Mouse (Mus musculus): Measurements from ENCODE around the gene Hdhd3. TPM values are rescaled to one million over a fixed set of nuclear protein-coding genes. Genes with fewer than 3 reads are reported as not detected.

The Hdhd3 gene
- polyA plus RNA-seq, 1 experiment from 2014 or later, result 14.1 TPM

DNA sequence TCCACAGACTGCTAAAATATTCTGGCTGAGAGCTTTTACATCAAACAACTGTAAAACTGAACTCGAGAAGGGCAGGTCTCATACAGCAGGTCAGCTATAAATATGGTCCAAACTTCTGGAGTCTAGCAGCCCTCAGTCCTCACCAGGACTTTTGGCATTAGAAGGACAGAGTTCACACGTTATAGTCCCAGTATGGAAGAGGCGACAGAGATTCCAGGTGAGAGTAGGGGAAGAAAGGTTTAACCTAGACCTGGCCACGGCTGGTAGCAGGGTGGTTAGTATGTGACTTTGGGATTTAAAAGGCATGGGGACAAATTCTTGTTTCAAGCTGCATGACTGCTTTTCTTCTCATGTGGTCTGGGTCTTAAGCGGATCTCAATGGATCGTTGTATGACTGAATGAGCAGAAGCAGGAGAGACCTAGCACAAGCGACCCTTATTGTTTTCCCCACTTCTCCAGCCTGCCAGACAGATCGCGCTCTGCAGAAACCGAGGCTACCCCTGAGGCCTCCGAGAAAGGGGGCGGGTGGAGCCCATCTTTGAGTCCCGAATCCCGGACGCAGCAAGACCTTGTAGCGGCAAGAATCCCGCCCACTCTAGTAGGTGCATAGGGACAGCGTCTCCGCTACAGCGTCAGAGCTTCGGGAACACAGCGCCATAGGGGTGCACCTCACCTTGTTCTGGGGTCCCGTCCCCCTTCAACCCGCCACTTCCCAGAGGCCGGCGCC is 16.0 kb upstream of the Hdhd3 start:
- Histone ChIP-seq H3K27ac (peak overlapping the region; percentile 92), H3K36me3 (peaks cover 17% of the 10 kb centered on the region), H3K4me3 (peak overlapping the region; percentile 77), H3K4me1 (replicated peaks) (peaks cover 52% of the 10 kb centered on the region), H3K27me3 (ENCODE audit: insufficient read depth, poor library complexity, severe bottlenecking) (no peaks in the 10 kb centered on the region), H3K9me3 (no peaks in the 10 kb centered on the region)
- no peak for DNase-seq (ENCODE audit: low spot score)
- 3% methylated on average over 26 of the region's 26 CpGs for WGBS

DNA sequence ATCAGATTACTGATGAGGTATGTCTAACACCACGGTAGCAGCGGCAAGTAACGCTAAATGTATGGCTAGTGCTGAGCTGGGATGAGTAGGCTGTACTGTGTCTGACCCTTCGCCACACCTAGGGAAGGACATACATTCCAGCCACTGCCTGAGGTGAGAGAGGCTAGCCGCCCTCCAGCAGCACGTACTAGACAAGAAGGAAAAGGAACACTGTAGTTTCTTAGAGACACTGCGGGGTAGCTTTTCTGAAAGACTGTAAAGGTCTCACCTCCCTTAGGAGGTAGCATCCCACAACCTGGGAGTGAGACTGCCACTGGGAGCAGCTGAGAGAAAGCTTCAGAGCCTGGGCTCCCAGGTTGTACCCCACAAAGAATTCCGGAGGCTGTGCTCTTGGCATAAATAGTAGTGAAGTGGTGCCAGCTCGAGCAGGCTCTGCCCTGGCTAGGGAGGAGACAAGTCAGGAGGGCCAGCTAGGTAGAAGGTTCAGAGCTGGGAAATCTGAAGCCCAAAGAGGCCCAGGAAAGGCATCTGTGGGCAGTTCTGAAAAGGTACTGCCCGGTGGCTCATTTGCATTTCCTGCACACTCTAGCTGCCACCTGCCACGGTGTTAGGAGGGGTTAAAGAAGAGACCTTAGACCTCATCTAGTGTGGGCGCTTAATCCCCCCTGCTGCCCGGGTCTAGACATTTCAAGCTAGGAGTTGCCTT is 15.3 kb upstream of the Hdhd3 start:
- Histone ChIP-seq H3K4me1 (replicated peaks) (peaks cover 48% of the 10 kb centered on the region), H3K27ac (peak overlapping the region; percentile 92), H3K27me3 (ENCODE audit: insufficient read depth, poor library complexity, severe bottlenecking) (no peaks in the 10 kb centered on the region), H3K9me3 (no peaks in the 10 kb centered on the region), H3K4me3 (peak overlapping the region; percentile 77), H3K36me3 (peaks cover 22% of the 10 kb centered on the region)
- 59% methylated on average over 13 of the region's 13 CpGs for WGBS
- DNase-seq (ENCODE audit: low spot score), result peak; percentile 16

DNA sequence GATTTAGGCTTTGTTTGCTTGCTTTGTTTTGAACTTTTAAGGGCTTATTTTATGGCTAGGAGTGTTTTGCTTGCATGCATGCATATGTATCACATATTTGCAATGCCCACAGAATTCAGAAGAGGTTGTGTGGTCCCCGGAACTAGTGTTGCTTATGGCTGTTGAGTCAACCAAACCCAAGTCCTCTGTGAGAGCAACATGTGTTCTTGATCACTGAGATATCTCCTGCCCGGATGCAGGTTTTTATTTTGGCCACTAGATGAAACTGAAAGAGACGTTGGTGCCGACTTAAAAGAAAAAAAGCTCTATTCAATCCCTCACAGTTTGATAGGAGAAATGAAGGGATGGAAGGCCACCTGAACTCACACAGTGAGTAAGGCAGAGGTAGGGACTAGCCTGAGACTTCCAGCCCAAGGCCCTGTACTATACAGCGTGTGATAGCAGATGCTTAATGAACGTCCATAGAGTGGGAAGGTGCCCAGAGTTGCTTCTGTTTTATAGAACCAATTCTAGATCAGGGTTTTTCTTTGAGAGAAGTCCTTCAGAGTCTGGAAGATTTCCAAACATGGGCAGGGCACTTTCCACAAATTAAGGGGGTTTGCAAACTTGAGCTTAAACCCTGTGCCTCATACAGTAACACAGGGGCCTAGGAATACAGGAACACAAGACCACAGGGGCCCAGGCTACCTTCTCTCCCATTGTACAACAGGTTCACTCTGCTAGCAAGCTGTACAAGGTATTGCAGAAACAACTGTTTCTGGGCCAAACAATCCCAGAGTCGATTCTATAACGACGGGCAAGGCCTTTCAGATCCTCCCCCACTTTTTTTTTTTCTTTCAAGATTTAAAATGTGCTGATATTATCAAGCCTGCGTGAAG is 14.5 kb upstream of the Hdhd3 start:
- DNase-seq (ENCODE audit: low spot score), result no peak
- no peaks in the 10 kb centered on the region for H3K9me3 ChIP-seq
- peaks cover 22% of the 10 kb centered on the region for H3K36me3 ChIP-seq
- 87% methylated on average over 10 of the region's 10 CpGs for WGBS
- H3K27ac ChIP-seq, result no peak overlapping the region
- H3K27me3 ChIP-seq (ENCODE audit: insufficient read depth, poor library complexity, severe bottlenecking), result no peaks in the 10 kb centered on the region
- H3K4me3 ChIP-seq, result peak overlapping the region; percentile 77; the same call in 1 of the 2 replicates
- peaks cover 44% of the 10 kb centered on the region for H3K4me1 ChIP-seq (replicated peaks)

DNA sequence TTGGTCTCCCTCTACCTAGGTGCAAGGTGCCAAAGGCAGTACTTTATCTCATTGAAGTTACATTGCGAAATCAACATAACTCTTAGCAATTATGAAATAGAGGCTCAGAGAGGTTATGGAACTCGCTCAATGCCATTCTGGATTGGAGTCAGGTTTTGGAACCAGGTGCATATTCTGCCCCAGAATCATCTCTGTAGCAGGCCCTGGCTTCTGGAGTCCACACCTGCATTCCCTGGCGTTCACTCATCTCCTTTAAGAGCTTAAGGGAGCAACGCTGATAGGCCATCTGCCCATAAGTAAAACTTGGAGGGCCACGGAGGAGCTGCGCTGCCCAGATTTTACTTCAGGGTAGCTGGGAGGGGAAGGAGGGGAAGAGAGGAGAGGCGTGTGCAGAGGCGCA is 13.8 kb upstream of the Hdhd3 start:
- no peak overlapping the region for H3K27ac ChIP-seq

DNA sequence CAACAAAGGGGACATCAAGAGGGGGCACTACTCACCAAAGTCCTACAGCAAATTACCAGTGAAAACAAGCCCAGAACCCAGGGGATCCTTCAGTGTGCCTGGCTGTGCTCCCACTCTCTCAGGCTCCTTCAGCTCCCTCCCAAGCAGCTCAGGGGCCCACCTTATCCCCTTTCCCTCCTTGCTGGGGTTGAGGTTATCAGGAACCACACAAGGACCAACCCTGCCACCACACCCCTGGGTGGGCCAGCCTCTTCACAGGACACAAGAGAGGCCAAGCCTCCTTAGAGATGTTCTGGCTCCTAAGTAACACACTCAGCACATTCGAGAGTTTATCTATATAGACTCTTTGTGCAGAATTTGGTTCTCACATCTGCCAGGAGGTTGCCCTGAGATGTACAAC is 13.3 kb upstream of the Hdhd3 start:
- DNase-seq (ENCODE audit: low spot score), result no peak
- H3K9me3 ChIP-seq, result no peaks in the 10 kb centered on the region
- H3K27me3 ChIP-seq (ENCODE audit: insufficient read depth, poor library complexity, severe bottlenecking), result no peaks in the 10 kb centered on the region
- peak overlapping the region; percentile 77 for H3K27ac ChIP-seq
- no peak overlapping the region; the same call in 1 of the 2 replicates for H3K4me3 ChIP-seq
- H3K4me1 ChIP-seq (replicated peaks), result peaks cover 44% of the 10 kb centered on the region
- 88% methylated on average over 1 of the region's 1 CpGs for WGBS
- H3K36me3 ChIP-seq, result peaks cover 26% of the 10 kb centered on the region

More for the DNA sequence above, 13.8 kb upstream of the Hdhd3 start:
- peaks cover 44% of the 10 kb centered on the region for H3K4me1 ChIP-seq (replicated peaks)
- H3K4me3 ChIP-seq, result no peak overlapping the region
- H3K36me3 ChIP-seq, result peaks cover 22% of the 10 kb centered on the region
- H3K27me3 ChIP-seq (ENCODE audit: insufficient read depth, poor library complexity, severe bottlenecking), result no peaks in the 10 kb centered on the region
- no peak for DNase-seq (ENCODE audit: low spot score)
- no peaks in the 10 kb centered on the region for H3K9me3 ChIP-seq
- 92% methylated on average over 8 of the region's 8 CpGs for WGBS

DNA sequence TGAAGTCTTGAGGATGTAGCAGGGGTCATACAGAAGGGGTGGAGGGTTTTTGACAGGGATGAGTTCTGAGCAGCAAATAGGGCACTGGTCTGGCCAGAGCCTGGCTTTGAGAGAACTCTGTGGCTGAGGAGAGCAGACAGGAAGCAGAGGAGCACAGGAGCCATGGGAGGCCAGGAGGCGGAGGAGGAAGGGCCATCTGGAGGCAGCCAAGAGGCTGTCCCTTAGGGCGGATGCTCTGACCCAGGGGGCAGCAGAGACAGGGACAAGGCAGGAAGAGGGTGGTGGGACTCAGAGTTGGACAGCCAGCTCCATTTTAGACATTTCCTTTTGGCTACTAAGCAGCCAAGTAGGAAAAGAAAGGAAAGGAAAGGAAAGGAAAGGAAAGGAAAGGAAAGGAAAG is 12.8 kb upstream of the Hdhd3 start:
- Histone ChIP-seq H3K27me3 (ENCODE audit: insufficient read depth, poor library complexity, severe bottlenecking) (no peaks in the 10 kb centered on the region), H3K9me3 (no peaks in the 10 kb centered on the region), H3K4me3 (peak overlapping the region; percentile 32), H3K27ac (peak overlapping the region; percentile 77), H3K4me1 (replicated peaks) (peaks cover 44% of the 10 kb centered on the region), H3K36me3 (peaks cover 31% of the 10 kb centered on the region)
- no peak for DNase-seq (ENCODE audit: low spot score)
- WGBS, result 32% methylated on average over 2 of the region's 2 CpGs

DNA sequence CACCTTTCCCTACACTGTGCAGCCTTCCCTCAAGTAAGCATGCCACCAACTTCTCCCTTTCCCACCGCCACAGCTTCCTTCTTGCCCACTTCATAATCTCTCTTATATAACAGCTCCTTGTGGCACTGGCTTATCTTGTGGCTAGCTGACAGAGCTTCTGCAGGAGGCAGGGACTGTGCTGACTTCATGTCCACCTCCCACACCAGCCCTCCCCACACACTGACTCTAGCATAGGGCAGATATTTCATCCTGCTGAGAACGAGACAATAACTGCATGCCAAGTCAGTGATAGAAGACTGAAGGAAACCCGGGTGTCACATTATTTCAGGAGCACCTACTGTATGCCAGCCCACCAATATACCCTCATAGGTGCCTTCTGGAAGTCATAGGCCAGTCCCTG is 12.2 kb upstream of the Hdhd3 start:
- peaks cover 37% of the 10 kb centered on the region for H3K36me3 ChIP-seq
- H3K4me1 ChIP-seq (replicated peaks), result peaks cover 42% of the 10 kb centered on the region
- no peak for DNase-seq (ENCODE audit: low spot score)
- no peaks in the 10 kb centered on the region for H3K9me3 ChIP-seq
- H3K27ac ChIP-seq, result peak overlapping the region; percentile 77
- no peaks in the 10 kb centered on the region for H3K27me3 ChIP-seq (ENCODE audit: insufficient read depth, poor library complexity, severe bottlenecking)
- WGBS, result 84% methylated on average over 3 of the region's 3 CpGs
- H3K4me3 ChIP-seq, result peak overlapping the region; percentile 32

DNA sequence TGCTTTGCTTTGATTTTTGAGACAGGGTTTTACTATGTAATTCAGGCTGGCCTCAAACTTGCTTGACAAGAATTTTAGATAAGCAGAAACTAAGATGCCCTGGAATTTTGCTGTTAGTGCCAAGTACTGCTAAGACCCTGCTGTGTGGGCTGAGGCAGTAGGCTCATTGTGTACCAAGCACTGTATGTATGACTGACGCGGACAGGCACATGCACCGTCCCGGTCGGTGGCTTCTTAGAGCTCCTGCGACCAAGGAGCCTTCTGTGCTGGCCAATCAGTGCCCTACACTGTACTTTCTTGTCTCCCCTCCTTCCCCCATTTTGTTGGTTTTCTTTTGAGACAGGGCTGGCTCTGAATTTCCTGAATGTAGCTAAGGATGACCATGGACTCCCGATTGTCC is 11.7 kb upstream of the Hdhd3 start:
- peaks cover 40% of the 10 kb centered on the region for H3K4me1 ChIP-seq (replicated peaks)
- H3K27ac ChIP-seq, result no peak overlapping the region
- no peaks in the 10 kb centered on the region for H3K27me3 ChIP-seq (ENCODE audit: insufficient read depth, poor library complexity, severe bottlenecking)
- no peak for DNase-seq (ENCODE audit: low spot score)
- 91% methylated on average over 7 of the region's 7 CpGs for WGBS
- peak overlapping the region; percentile 32; the same call in 1 of the 2 replicates for H3K4me3 ChIP-seq
- H3K36me3 ChIP-seq, result peaks cover 42% of the 10 kb centered on the region
- no peaks in the 10 kb centered on the region for H3K9me3 ChIP-seq

DNA sequence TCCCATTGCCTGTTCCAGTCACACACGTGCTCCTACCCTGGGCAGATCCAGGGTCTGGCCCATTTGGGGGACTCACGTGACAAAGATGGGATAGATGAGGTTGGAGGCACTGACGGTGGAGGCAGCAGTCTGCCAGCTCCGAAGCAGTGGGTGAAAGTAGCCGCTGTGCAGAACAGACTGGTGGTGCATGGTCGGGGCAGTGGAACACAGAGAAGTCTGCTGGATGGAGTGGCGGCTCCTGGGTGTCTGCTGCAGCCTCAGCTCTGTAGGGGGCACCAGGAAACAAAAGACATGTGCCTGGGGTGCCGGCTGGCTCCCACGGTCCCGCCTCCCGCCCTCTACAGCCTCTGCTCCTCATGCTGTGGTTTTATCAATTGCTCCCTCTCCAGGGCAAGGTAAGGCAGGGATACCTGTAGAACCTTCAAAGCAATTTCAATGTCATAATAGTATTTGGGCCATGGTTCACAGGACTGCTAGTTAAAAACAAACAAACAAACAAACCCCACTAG is 10.8 kb upstream of the Hdhd3 start:
- Histone ChIP-seq H3K9me3 (no peaks in the 10 kb centered on the region), H3K27ac (peak overlapping the region; percentile 59), H3K27me3 (ENCODE audit: insufficient read depth, poor library complexity, severe bottlenecking) (no peaks in the 10 kb centered on the region), H3K4me1 (replicated peaks) (peaks cover 34% of the 10 kb centered on the region), H3K36me3 (peaks cover 52% of the 10 kb centered on the region), H3K4me3 (no peak overlapping the region)
- WGBS, result 52% methylated on average over 11 of the region's 11 CpGs
- no peak for DNase-seq (ENCODE audit: low spot score)

DNA sequence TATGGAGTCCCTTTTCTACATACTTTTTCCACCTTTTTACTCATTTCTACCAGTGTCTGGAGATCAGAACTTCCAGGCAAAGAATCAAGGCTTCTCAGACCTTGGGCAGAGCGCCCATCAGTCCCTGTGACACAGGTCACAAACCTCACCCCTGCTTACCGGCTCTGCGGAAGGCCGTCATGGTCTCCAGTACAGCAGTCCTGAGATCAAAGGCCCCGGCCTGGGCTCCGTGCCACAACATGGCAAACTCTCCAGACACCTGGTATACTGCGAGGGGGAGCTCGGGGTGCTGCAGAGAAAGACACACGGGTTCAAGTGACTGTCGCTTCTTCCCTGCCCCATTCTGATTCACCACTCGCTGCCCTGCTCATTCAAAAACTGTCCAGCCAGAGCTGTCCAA is 6.7 kb upstream of the Hdhd3 start:
- DNase-seq (ENCODE audit: low spot score), result no peak
- WGBS, result 96% methylated on average over 11 of the region's 11 CpGs
- Histone ChIP-seq H3K9me3 (no peaks in the 10 kb centered on the region), H3K4me1 (replicated peaks) (peaks cover 4% of the 10 kb centered on the region; the same call in 1 of the 2 replicates), H3K27ac (no peak overlapping the region), H3K27me3 (ENCODE audit: insufficient read depth, poor library complexity, severe bottlenecking) (no peaks in the 10 kb centered on the region), H3K36me3 (peaks cover 68% of the 10 kb centered on the region), H3K4me3 (no peak overlapping the region)

DNA sequence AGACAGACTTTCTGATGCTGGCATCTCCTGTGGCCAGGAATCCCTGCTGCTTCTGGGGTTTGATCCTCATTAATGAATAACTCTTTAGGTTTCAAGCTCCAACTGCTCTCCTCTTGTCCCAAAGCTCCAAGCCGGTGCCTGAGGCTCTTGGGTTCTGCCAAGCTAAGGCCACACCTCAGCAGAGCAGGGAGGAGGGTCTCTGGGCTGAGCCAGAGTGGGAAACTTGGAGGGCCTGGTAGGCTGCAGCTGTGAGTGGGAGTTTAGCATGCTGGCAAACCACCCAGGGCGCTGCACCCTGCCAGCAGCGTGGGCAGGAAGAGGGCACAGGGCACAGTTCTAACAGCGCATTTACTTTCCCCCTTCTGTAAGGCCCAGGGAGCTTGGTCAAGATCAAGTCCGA is 5.6 kb upstream of the Hdhd3 start:
- WGBS, result 95% methylated on average over 5 of the region's 5 CpGs
- Histone ChIP-seq H3K4me3 (no peak overlapping the region), H3K9me3 (no peaks in the 10 kb centered on the region), H3K4me1 (replicated peaks) (0 out of 2 replicates have a peak, but pooled peaks cover under 1% of the 10 kb centered on the region), H3K36me3 (peaks cover 65% of the 10 kb centered on the region), H3K27ac (no peak overlapping the region), H3K27me3 (ENCODE audit: insufficient read depth, poor library complexity, severe bottlenecking) (no peaks in the 10 kb centered on the region)
- no peak for DNase-seq (ENCODE audit: low spot score)

DNA sequence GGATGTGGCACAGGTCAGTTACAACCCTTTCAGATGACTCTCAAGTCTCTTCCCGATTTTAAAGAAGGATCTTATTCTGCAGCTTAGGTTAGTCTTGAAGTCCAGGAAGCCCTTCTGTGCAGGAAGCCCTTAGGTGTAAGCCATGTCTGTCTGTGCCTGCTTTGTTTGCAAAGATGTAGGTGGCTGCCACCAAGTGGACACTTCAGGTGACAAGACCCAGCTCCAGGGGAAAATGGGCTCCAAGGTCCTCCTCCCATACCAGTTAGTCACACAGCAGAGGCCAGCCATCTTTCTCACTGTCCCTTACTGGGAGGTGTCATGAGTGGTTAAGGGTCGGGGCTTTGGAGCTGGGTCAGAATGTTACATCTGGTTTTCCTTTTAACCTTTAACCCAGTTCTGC is 3.5 kb upstream of the Hdhd3 start:
- H3K4me1 ChIP-seq (replicated peaks), result peaks cover 4% of the 10 kb centered on the region; the same call in 1 of the 2 replicates
- 72% methylated on average over 2 of the region's 2 CpGs for WGBS
- no peaks in the 10 kb centered on the region for H3K27me3 ChIP-seq (ENCODE audit: insufficient read depth, poor library complexity, severe bottlenecking)
- H3K27ac ChIP-seq, result no peak overlapping the region
- DNase-seq (ENCODE audit: low spot score), result no peak
- H3K9me3 ChIP-seq, result no peaks in the 10 kb centered on the region
- no peak overlapping the region for H3K4me3 ChIP-seq
- H3K36me3 ChIP-seq, result peaks cover 44% of the 10 kb centered on the region
